Mouse (Mus musculus): ENCODE results near the gene Hmgb1.

Gene Hmgb1

GRCm38 (mm10) chr5:149184104-149184843 lies at the start of gene Hmgb1, which contains the start of gene Uspl1:
Gene Hmgb1, minus strand, starts transcription at chr5:149184489.
Gene Uspl1, plus strand, starts transcription at chr5:149184350.
- DNase-seq (ENCODE audit: low read depth, low spot score) = peak; percentile 100

GRCm38 (mm10) chr5:149229619-149230339 lies 45.5 kb upstream of the Hmgb1 start:
- no peak for DNase-seq (ENCODE audit: low read depth, low spot score)

GRCm38 (mm10) chr5:149228700-149229618 lies 44.7 kb upstream of the Hmgb1 start:
- peak; percentile 97 for DNase-seq (ENCODE audit: low read depth, low spot score)

GRCm38 (mm10) chr5:149224666-149225065 lies 40.4 kb upstream of the Hmgb1 start:
- no peak for DNase-seq (ENCODE audit: low read depth, low spot score)

- no peak for DNase-seq (ENCODE audit: low read depth, low spot score)
These were observed 37.1 kb upstream of the Hmgb1 start for GRCm38 (mm10) chr5:149221355-149221754.

- no peak for DNase-seq (ENCODE audit: low read depth, low spot score)
These were observed 35.2 kb upstream of the Hmgb1 start for GRCm38 (mm10) chr5:149219493-149219892.

GRCm38 (mm10) chr5:149217524-149218357 lies 33.5 kb upstream of the Hmgb1 start:
- no peak for DNase-seq (ENCODE audit: low read depth, low spot score)

GRCm38 (mm10) chr5:149215540-149215939 lies 31.3 kb upstream of the Hmgb1 start:
- no peak for DNase-seq (ENCODE audit: low read depth, low spot score)

GRCm38 (mm10) chr5:149212806-149213205 lies 28.5 kb upstream of the Hmgb1 start:
- no peak for DNase-seq (ENCODE audit: low read depth, low spot score)

- DNase-seq (ENCODE audit: low read depth, low spot score) = no peak
These were observed 26.8 kb upstream of the Hmgb1 start for GRCm38 (mm10) chr5:149211041-149211440.

GRCm38 (mm10) chr5:149209328-149209727 lies 25.0 kb upstream of the Hmgb1 start:
- no peak for DNase-seq (ENCODE audit: low read depth, low spot score)

- no peak for DNase-seq (ENCODE audit: low read depth, low spot score)
These were observed 24.5 kb upstream of the Hmgb1 start for GRCm38 (mm10) chr5:149208776-149209175.

- DNase-seq (ENCODE audit: low read depth, low spot score) = peak; percentile 28
These were observed 23.4 kb upstream of the Hmgb1 start for GRCm38 (mm10) chr5:149207661-149208060.

GRCm38 (mm10) chr5:149206286-149206685 lies 22.0 kb upstream of the Hmgb1 start:
- DNase-seq (ENCODE audit: low read depth, low spot score) = no peak

- peak; percentile 31 for DNase-seq (ENCODE audit: low read depth, low spot score)
These were observed 21.0 kb upstream of the Hmgb1 start for GRCm38 (mm10) chr5:149205265-149205664.

GRCm38 (mm10) chr5:149204822-149205221 lies 20.5 kb upstream of the Hmgb1 start:
- no peak for DNase-seq (ENCODE audit: low read depth, low spot score)

GRCm38 (mm10) chr5:149203796-149204375 lies 19.6 kb upstream of the Hmgb1 start:
- no peak for DNase-seq (ENCODE audit: low read depth, low spot score)

GRCm38 (mm10) chr5:149202941-149203340 lies 18.7 kb upstream of the Hmgb1 start:
- DNase-seq (ENCODE audit: low read depth, low spot score) = peak; percentile 79

- no peak for DNase-seq (ENCODE audit: low read depth, low spot score)
These were observed 14.5 kb upstream of the Hmgb1 start for GRCm38 (mm10) chr5:149198782-149199181.

- DNase-seq (ENCODE audit: low read depth, low spot score) = no peak
These were observed 12.3 kb upstream of the Hmgb1 start for GRCm38 (mm10) chr5:149196611-149197010.

GRCm38 (mm10) chr5:149190160-149190559 lies 5.9 kb upstream of the Hmgb1 start:
- DNase-seq (ENCODE audit: low read depth, low spot score) = no peak

Data from brain, adult 2 months (tissue).